Mouse (Mus musculus): ENCODE results near the gene Gm10645. TPM values are rescaled to one million over a fixed set of nuclear protein-coding genes. Genes with fewer than 3 reads are reported as not detected.

Gm10645 gene
- polyA plus RNA-seq, 1 experiment = 1.8 TPM

GRCm38 (mm10) chr8:83141358-83141757 is 24.6 kb downstream of the Gm10645 start:
- TF ChIP-seq POLR2A (IDR thresholded peaks at IDR 0.05; ENCODE audit: low read depth, low read length) = no peak
- no peak for TF ChIP-seq CTCF (IDR thresholded peaks at IDR 0.05; ENCODE audit: extremely low read depth, insufficient read depth, insufficient read length, insufficient replicate concordance)
- 25% methylated on average over 5 of the region's 5 CpGs for WGBS
- Histone ChIP-seq H3K4me1 (ENCODE audit: control insufficient read depth, insufficient read depth, insufficient read length) (peaks cover 17% of the 10 kb centered on the region; the same call in 1 of the 2 replicates), H3K27me3 (ENCODE audit: control insufficient read depth, insufficient read depth, low read length) (no peaks in the 10 kb centered on the region), H3K27ac (ENCODE audit: insufficient read depth, low read length) (peak overlapping the region; percentile 73; the same call in 1 of the 2 replicates), H3K4me3 (ENCODE audit: extremely low read depth, insufficient read depth, insufficient read length) (no peak overlapping the region), H3K36me3 (ENCODE audit: control insufficient read depth, insufficient read depth, low read length) (no peaks in the 10 kb centered on the region)
- peak in 1 of 2 experiments; percentile 23 for DNase-seq (ENCODE audit: low read depth in 1 of 2, low spot score in 2 of 2)

GRCm38 (mm10) chr8:83140701-83141111 is 25.3 kb downstream of the Gm10645 start:
- peak in 1 of 2 experiments; percentile 34 for DNase-seq (ENCODE audit: low read depth in 1 of 2, low spot score in 2 of 2)
- Histone ChIP-seq H3K27ac (ENCODE audit: insufficient read depth, low read length) (peak overlapping the region; percentile 73), H3K36me3 (ENCODE audit: control insufficient read depth, insufficient read depth, low read length) (no peaks in the 10 kb centered on the region), H3K4me1 (ENCODE audit: control insufficient read depth, insufficient read depth, insufficient read length) (peaks cover 17% of the 10 kb centered on the region; the same call in 1 of the 2 replicates), H3K4me3 (ENCODE audit: extremely low read depth, insufficient read depth, insufficient read length) (no peak overlapping the region), H3K27me3 (ENCODE audit: control insufficient read depth, insufficient read depth, low read length) (no peaks in the 10 kb centered on the region)
- whole genome bisulfite sequencing = 11% methylated on average over 3 of the region's 3 CpGs
- TF ChIP-seq CTCF (IDR thresholded peaks at IDR 0.05; ENCODE audit: extremely low read depth, insufficient read depth, insufficient read length, insufficient replicate concordance) (no peak), POLR2A (IDR thresholded peaks at IDR 0.05; ENCODE audit: low read depth, low read length) (no peak)

DNA sequence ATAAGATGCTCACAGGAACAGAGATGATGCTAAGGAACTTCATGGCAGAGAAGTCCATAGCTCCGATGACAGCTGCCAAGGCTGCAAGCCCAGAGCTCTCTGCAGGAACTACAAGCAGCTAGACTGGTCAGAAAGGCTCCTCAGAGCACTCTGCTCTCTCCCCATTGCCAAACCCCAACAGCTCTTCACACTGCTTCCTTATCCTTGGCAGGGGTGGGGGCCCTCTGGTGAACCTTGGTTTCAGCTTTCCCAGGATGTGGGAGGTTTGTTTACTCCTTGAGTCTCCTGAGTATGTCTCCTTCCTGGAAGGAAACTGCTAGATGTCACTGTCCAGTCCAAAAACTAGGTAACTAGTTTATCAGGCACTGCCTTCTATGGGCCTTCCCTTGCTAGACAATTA is 25.9 kb downstream of the Gm10645 start:
- Histone ChIP-seq H3K27me3 (ENCODE audit: control insufficient read depth, insufficient read depth, low read length) (no peaks in the 10 kb centered on the region), H3K4me1 (ENCODE audit: control insufficient read depth, insufficient read depth, insufficient read length) (peaks cover 17% of the 10 kb centered on the region; the same call in 1 of the 2 replicates), H3K4me3 (ENCODE audit: extremely low read depth, insufficient read depth, insufficient read length) (no peak overlapping the region), H3K36me3 (ENCODE audit: control insufficient read depth, insufficient read depth, low read length) (no peaks in the 10 kb centered on the region), H3K27ac (ENCODE audit: insufficient read depth, low read length) (peak overlapping the region; percentile 73)
- TF ChIP-seq POLR2A (IDR thresholded peaks at IDR 0.05; ENCODE audit: low read depth, low read length) = no peak
- no peak for TF ChIP-seq CTCF (IDR thresholded peaks at IDR 0.05; ENCODE audit: extremely low read depth, insufficient read depth, insufficient read length, insufficient replicate concordance)
- DNase-seq (ENCODE audit: low read depth in 1 of 2, low spot score in 2 of 2) = no peak
- 46% methylated on average over 1 of the region's 1 CpGs for WGBS

- TF ChIP-seq POLR2A (IDR thresholded peaks at IDR 0.05; ENCODE audit: low read depth, low read length) = no peak
- TF ChIP-seq CTCF (IDR thresholded peaks at IDR 0.05; ENCODE audit: extremely low read depth, insufficient read depth, insufficient read length, insufficient replicate concordance) = no peak
Measured at GRCm38 (mm10) chr8:83135086-83135485, 30.9 kb downstream of the Gm10645 start.

More at GRCm38 (mm10) chr8:83135086-83135485, 30.9 kb downstream of the Gm10645 start:
- Histone ChIP-seq H3K27me3 (ENCODE audit: control insufficient read depth, insufficient read depth, low read length) (no peaks in the 10 kb centered on the region), H3K4me1 (ENCODE audit: control insufficient read depth, insufficient read depth, insufficient read length) (peaks cover 16% of the 10 kb centered on the region), H3K36me3 (ENCODE audit: control insufficient read depth, insufficient read depth, low read length) (no peaks in the 10 kb centered on the region), H3K27ac (ENCODE audit: insufficient read depth, low read length) (no peak overlapping the region), H3K4me3 (ENCODE audit: extremely low read depth, insufficient read depth, insufficient read length) (no peak overlapping the region)
- no peak for DNase-seq (ENCODE audit: low read depth in 1 of 2, low spot score in 2 of 2)
- 70% methylated on average over 2 of the region's 2 CpGs for WGBS

Other genes starting within 250 kb of the Gm10645 start
- 18.5 and 23.6 TPM in 2 replicates for gene Tbc1d9, start 818 bp downstream of the Gm10645 start, polyA plus RNA-seq (2012; rRNA removed)
- gene Ucp1, start 124.2 kb upstream of the Gm10645 start, polyA plus RNA-seq (2012; rRNA removed) = 0.15 TPM in 1 of 2 replicates, not detected in the other
- 1.1 and 1.3 TPM in 2 replicates for gene Elmod2, start 166.3 kb upstream of the Gm10645 start, polyA plus RNA-seq (2012; rRNA removed)
- gene Mgat4d, start 182.3 kb upstream of the Gm10645 start, polyA plus RNA-seq (2012; rRNA removed) = not detected in 2 replicates
- 0.01 TPM in 1 of 2 replicates, not detected in the other for gene Clgn, start 223.7 kb upstream of the Gm10645 start, polyA plus RNA-seq (2012; rRNA removed)

Data from spleen, adult 2 months (tissue).